Mouse (Mus musculus) heart, postnatal 4 days (tissue): ENCODE data around the gene Fxyd6. TPM values are rescaled to one million over a fixed set of nuclear protein-coding genes. Genes with fewer than 3 reads are reported as not detected.

ENCODE experiments used
- DNase-seq: peaks from one replicate; pipeline ENCODE4 v3.0.0; 2021
- total RNA-seq, 2 experiments: library from RNA; stranded (reverse); gene quantifications; 2 replicates each; pipeline ENCODE4 v1.2.3; 2021

The Fxyd6 gene
- total RNA-seq, 2 experiments from 2014 or later: 28.5 to 29.6 TPM

GRCm38 (mm10) chr9:45412700-45413477 lies 42.9 kb downstream of the Fxyd6 start:
- no peak for DNase-seq

- peak; percentile 54 for DNase-seq
Observed at GRCm38 (mm10) chr9:45413478-45414140, 43.6 kb downstream of the Fxyd6 start.

GRCm38 (mm10) chr9:45415912-45416311 lies 45.9 kb downstream of the Fxyd6 start:
- peak; percentile 77 for DNase-seq

GRCm38 (mm10) chr9:45417245-45417644 lies 47.3 kb downstream of the Fxyd6 start:
- DNase-seq: peak; percentile 67

GRCm38 (mm10) chr9:45418252-45418651 lies 48.3 kb downstream of the Fxyd6 start:
- DNase-seq: no peak

- peak; percentile 20 for DNase-seq
Observed at GRCm38 (mm10) chr9:45421209-45421608, 51.2 kb downstream of the Fxyd6 start.

GRCm38 (mm10) chr9:45422761-45423298 lies 52.8 kb downstream of the Fxyd6 start:
- no peak for DNase-seq

GRCm38 (mm10) chr9:45426456-45426855 lies 56.5 kb downstream of the Fxyd6 start, which contains the start of gene Dscaml1:
TSS of gene Dscaml1 (plus strand) at chr9:45426628.
- no peak for DNase-seq

- no peak for DNase-seq
Observed at GRCm38 (mm10) chr9:45429392-45429791, 59.4 kb downstream of the Fxyd6 start.

GRCm38 (mm10) chr9:45429951-45430697 lies 60.1 kb downstream of the Fxyd6 start:
- DNase-seq: no peak

GRCm38 (mm10) chr9:45430698-45430959 lies 60.6 kb downstream of the Fxyd6 start:
- DNase-seq: no peak

- no peak for DNase-seq
Observed at GRCm38 (mm10) chr9:45431150-45431549, 61.2 kb downstream of the Fxyd6 start.

GRCm38 (mm10) chr9:45432639-45433038 lies 62.7 kb downstream of the Fxyd6 start:
- no peak for DNase-seq

GRCm38 (mm10) chr9:45433119-45433518 lies 63.1 kb downstream of the Fxyd6 start:
- DNase-seq: no peak

GRCm38 (mm10) chr9:45434171-45434570 lies 64.2 kb downstream of the Fxyd6 start:
- no peak for DNase-seq

- no peak for DNase-seq
Observed at GRCm38 (mm10) chr9:45439025-45439424, 69.0 kb downstream of the Fxyd6 start.

GRCm38 (mm10) chr9:45440083-45440784 lies 70.2 kb downstream of the Fxyd6 start:
- no peak for DNase-seq

- DNase-seq: no peak
Observed at GRCm38 (mm10) chr9:45444251-45444798, 74.3 kb downstream of the Fxyd6 start.
